Comparison of ENCODE assay signal across 26 mouse cellular contexts in the genomic region with DNA sequence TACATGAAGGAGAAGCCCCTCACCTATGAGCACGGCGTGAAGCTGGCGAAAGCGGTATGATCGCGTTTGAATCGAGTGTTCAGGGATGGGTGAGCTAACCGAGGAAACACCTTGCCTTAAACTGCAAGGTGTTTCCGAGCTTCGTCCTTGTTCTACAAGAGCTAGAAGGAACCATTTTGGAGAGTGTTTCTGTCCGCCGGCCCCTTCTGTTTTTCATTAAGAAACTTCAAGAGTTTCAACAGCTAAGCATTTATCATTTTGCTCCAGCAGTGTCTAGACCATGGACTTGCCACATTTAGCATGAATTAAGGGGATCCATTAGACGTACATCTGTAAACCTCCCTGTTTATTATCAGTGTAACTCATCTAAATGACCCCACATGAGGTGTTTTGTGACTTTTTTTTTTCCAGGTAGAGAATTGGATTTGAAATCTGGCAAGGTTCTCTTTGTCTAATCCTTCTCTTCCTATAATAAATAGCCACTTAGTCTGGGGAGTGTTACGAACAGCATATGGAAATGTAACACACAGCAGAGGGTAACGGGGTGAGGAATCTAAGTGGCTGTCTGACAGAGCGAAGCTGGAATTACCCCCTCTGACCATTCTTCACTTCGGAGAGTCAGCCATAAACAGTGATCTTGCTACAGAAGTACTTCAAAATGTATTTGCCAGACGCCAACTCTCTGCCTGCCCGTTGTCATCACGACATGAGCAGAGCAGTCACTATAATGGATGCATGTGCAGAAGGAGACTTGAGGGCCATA. TPM values are rescaled to one million over a fixed set of nuclear protein-coding genes. Genes with fewer than 3 reads are reported as not detected.
"Had no signal": no experiment of that assay in that cellular context is flagged by ENCODE, and none has a peak within 500 bp of the region (broad histone marks: within the 10 kb centered on the region; RNA-seq: fewer than 3 reads in every experiment).

No protein-coding gene starts in this region.

- H3K9ac ChIP-seq: intestine, embryonic 15.5 days; limb, embryonic 12.5 days; liver, embryonic 13.5 days; liver, postnatal 0 days; lung, embryonic 15.5 days; neural tube, embryonic 12.5 days had no signal

- H3K4me1 ChIP-seq: intestine, embryonic 15.5 days; liver, embryonic 13.5 days; neural tube, embryonic 12.5 days had no signal

- H3K9me3 ChIP-seq: intestine, embryonic 15.5 days; limb, embryonic 12.5 days; liver, embryonic 13.5 days; lung, embryonic 15.5 days; neural tube, embryonic 12.5 days had no signal

- DNase-seq: kidney, adult 18-20 months; kidney, postnatal 10 days; kidney, postnatal 4 days; liver; liver, embryonic 13.5 days; liver, postnatal 0 days; lung, postnatal 14 days; midbrain, embryonic 14.5 days; retina, postnatal 1 day; right cerebral cortex, postnatal 4 days; thymus, adult 2 months; thymus, postnatal 25 days had no signal

- H3K4me2 ChIP-seq: intestine, embryonic 15.5 days; limb, embryonic 12.5 days; liver, embryonic 13.5 days; lung, embryonic 15.5 days; neural tube, embryonic 12.5 days had no signal

- H3K36me3 ChIP-seq: intestine, embryonic 15.5 days; limb, embryonic 12.5 days; liver, embryonic 13.5 days; lung, embryonic 15.5 days; neural tube, embryonic 12.5 days had no signal

- H3K27ac ChIP-seq: intestine, embryonic 15.5 days; layer of hippocampus, adult 2 months; limb, embryonic 12.5 days; liver, embryonic 13.5 days; lung, embryonic 15.5 days; macrophage; neural tube, embryonic 12.5 days had no signal

- H3K4me3 ChIP-seq: intestine, embryonic 15.5 days; layer of hippocampus, adult 2 months; limb, embryonic 12.5 days; liver, embryonic 13.5 days; lung, embryonic 15.5 days; neural tube, embryonic 12.5 days had no signal

- ATAC-seq: intestine, embryonic 15.5 days; liver, postnatal 0 days had no signal

- H3K27me3 ChIP-seq: intestine, embryonic 15.5 days; limb, embryonic 12.5 days; liver, embryonic 13.5 days; lung, embryonic 15.5 days; neural tube, embryonic 12.5 days had no signal

RNA-seq across cellular contexts. Expression of a gene that starts 22.4 kb away (rescaled TPM):
- total RNA-seq: layer of hippocampus, adult 2 months; layer of hippocampus, postnatal 10 days; left cerebral cortex, postnatal 10 days; megakaryocyte-erythroid progenitor cell, adult 5-6 weeks; monocyte, adult 5-6 weeks; neutrophil, adult 5-6 weeks had no signal
- polyA plus RNA-seq: intestine, embryonic 15.5 days; kidney, embryonic 14.5 days; limb, embryonic 12.5 days; liver, embryonic 13.5 days; liver, postnatal 0 days; lung, embryonic 15.5 days; macrophage; midbrain, embryonic 14.5 days; neural tube, embryonic 12.5 days; spleen, adult 2 months; stomach, embryonic 16.5 days had no signal
